Mouse (Mus musculus): ENCODE data around the gene Glrx3.
"Not testable (repeated sequence)": the region's sequence is repeated elsewhere in the genome, so short reads cannot be mapped to it uniquely, and the experiment has no call there.

The Glrx3 gene

GRCm38 (mm10) chr7:137437440-137438178, at the start of gene Glrx3:
Glrx3 (plus strand) TSS chr7:137437614.
- DNase-seq (ENCODE audit: low read depth), result peak; percentile 95

- no peak for DNase-seq (ENCODE audit: low read depth)
These were observed 49.6 kb upstream of the Glrx3 start for GRCm38 (mm10) chr7:137387863-137388262.

- no peak for DNase-seq (ENCODE audit: low read depth)
These were observed 42.0 kb upstream of the Glrx3 start for GRCm38 (mm10) chr7:137395421-137395820.

- DNase-seq (ENCODE audit: low read depth), result no peak
These were observed 40.0 kb upstream of the Glrx3 start for GRCm38 (mm10) chr7:137397361-137397910.

- DNase-seq (ENCODE audit: low read depth), result no peak
These were observed 38.4 kb upstream of the Glrx3 start for GRCm38 (mm10) chr7:137398973-137399372.

- no peak for DNase-seq (ENCODE audit: low read depth)
These were observed 33.3 kb upstream of the Glrx3 start for GRCm38 (mm10) chr7:137404146-137404545.

GRCm38 (mm10) chr7:137407428-137408058, 29.9 kb upstream of the Glrx3 start:
- no peak for DNase-seq (ENCODE audit: low read depth)

- peak; percentile 89 for DNase-seq (ENCODE audit: low read depth)
These were observed 26.8 kb upstream of the Glrx3 start, which contains the start of gene 9430038I01Rik for GRCm38 (mm10) chr7:137410337-137411197. 9430038I01Rik (minus strand) TSS chr7:137410762.

- no peak for DNase-seq (ENCODE audit: low read depth)
These were observed 22.7 kb upstream of the Glrx3 start for GRCm38 (mm10) chr7:137414710-137415109.

- no peak for DNase-seq (ENCODE audit: low read depth)
These were observed 16.9 kb upstream of the Glrx3 start for GRCm38 (mm10) chr7:137420550-137420949.

- DNase-seq (ENCODE audit: low read depth), result no peak
These were observed 16.2 kb upstream of the Glrx3 start for GRCm38 (mm10) chr7:137421236-137421635.

- no peak for DNase-seq (ENCODE audit: low read depth)
These were observed 10.7 kb upstream of the Glrx3 start for GRCm38 (mm10) chr7:137426693-137427092.

- DNase-seq (ENCODE audit: low read depth), result no peak
These were observed 5.4 kb upstream of the Glrx3 start for GRCm38 (mm10) chr7:137431769-137432603.

- no peak for DNase-seq (ENCODE audit: low read depth)
These were observed 513 bp upstream of the Glrx3 start for GRCm38 (mm10) chr7:137436901-137437300.

GRCm38 (mm10) chr7:137438179-137438550, 751 bp downstream of the Glrx3 start:
- DNase-seq (ENCODE audit: low read depth), result peak; percentile 22

- not testable (repeated sequence) for DNase-seq (ENCODE audit: low read depth)
These were observed 1.5 kb downstream of the Glrx3 start for GRCm38 (mm10) chr7:137438962-137439361.

GRCm38 (mm10) chr7:137442951-137443350, 5.5 kb downstream of the Glrx3 start:
- no peak for DNase-seq (ENCODE audit: low read depth)

- no peak for DNase-seq (ENCODE audit: low read depth)
These were observed 7.9 kb downstream of the Glrx3 start for GRCm38 (mm10) chr7:137445321-137445720.

- no peak for DNase-seq (ENCODE audit: low read depth)
These were observed 24.0 kb downstream of the Glrx3 start for GRCm38 (mm10) chr7:137461396-137461795.

GRCm38 (mm10) chr7:137468174-137468573, 30.8 kb downstream of the Glrx3 start:
- peak; percentile 23 for DNase-seq (ENCODE audit: low read depth)

GRCm38 (mm10) chr7:137471431-137472120, 34.2 kb downstream of the Glrx3 start:
- no peak for DNase-seq (ENCODE audit: low read depth)

All from c-Kit-positive CD71-positive TER-119-negative erythroid progenitor cells, embryonic 14.5 days (primary cell).